Mouse (Mus musculus): ENCODE results near the gene Rab4a.

DNA sequence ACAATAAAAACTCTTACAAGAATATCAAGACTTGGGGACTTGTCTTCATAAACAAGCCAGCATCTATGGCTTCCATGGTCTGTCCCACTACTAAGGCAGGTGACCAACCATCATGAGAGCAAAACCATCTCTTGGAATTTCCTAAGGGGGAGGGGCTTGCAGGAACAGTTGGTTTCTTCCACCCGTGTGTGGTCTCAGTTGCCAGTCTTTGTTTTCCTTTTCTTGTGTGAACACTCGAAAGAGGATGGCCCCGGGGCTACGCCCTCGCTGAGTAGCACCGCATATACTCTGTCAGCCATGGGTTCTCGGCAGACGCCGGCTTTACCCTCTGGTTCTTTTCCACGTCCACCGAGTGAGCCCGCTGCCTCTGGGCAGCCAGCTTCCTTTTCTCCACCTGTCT is 36.3 kb downstream of the Rab4a start:
- no peak for TF ChIP-seq EP300 (IDR thresholded peaks at IDR 0.05; ENCODE audit: insufficient read depth, low read depth, low read length)
- TF ChIP-seq CTCF (IDR thresholded peaks at IDR 0.05), result no peak
